Mouse (Mus musculus) intestine, embryonic 15.5 days (tissue): Measurements from ENCODE around the gene Srebf1. TPM values are rescaled to one million over a fixed set of nuclear protein-coding genes. Genes with fewer than 3 reads are reported as not detected.

Experiments used
- ATAC-seq: fragments of 200-750 bp; cut with Nextera tagmentation; 2 replicates; pipeline ENCODE4 v1.8.0; 2017; ENCODE audit warnings: moderate TSS enrichment, moderate library complexity
- H3K27ac ChIP-seq: fragments of 300-500 bp; sonication (generic); 2 replicates; pipeline ENCODE4 v1.5.1; 2015; ENCODE audit warnings: mild to moderate bottlenecking, inconsistent platforms
- H3K27me3 ChIP-seq: fragments of 300-500 bp; sonication (generic); replicated peaks from 2 replicates; pipeline ENCODE4 v1.6.1; 2015; ENCODE audit warnings: inconsistent platforms
- H3K36me3 ChIP-seq: fragments of 300-500 bp; sonication (generic); 2 replicates; pipeline ENCODE4 v1.6.1; 2015; ENCODE audit warnings: inconsistent platforms
- H3K4me1 ChIP-seq: fragments of 300-500 bp; sonication (generic); replicated peaks from 2 replicates; pipeline ENCODE4 v1.6.1; 2015; ENCODE audit warnings: inconsistent platforms
- H3K4me2 ChIP-seq: fragments of 300-500 bp; sonication (generic); replicated peaks from 2 replicates; pipeline ENCODE4 v1.6.1; 2015; ENCODE audit warnings: mild to moderate bottlenecking, inconsistent platforms
- H3K4me3 ChIP-seq: fragments of 300-500 bp; sonication (generic); replicated peaks from 2 replicates; pipeline ENCODE4 v1.5.1; 2015; ENCODE audit warnings: inconsistent platforms
- H3K9ac ChIP-seq: fragments of 300-500 bp; sonication (generic); 2 replicates; pipeline ENCODE4 v1.6.1; 2015; ENCODE audit warnings: inconsistent platforms
- H3K9me3 ChIP-seq: fragments of 300-500 bp; sonication (generic); 2 replicates; pipeline ENCODE4 v1.6.1; 2016; ENCODE audit warnings: inconsistent platforms
- WGBS: fragments of 180-500 bp; shearing (Covaris S2); methylation state at CpG from one replicate; pipeline ENCODE4 v1.1.7; 2015; 5-methylcytosine and 5-hydroxymethylcytosine counted together
- polyA plus RNA-seq: library from polyadenylated mRNA; unstranded; fragments of >200 nt; fragmentation: Nextera tagmentation; extraction: Ambion mirVana; gene quantifications from 2 replicates; pipeline ENCODE4 v1.2.1, GENCODE M21; 2015

Srebf1 gene
- polyA plus RNA-seq, 1 experiment from 2014 or later, result 89.5 TPM

DNA sequence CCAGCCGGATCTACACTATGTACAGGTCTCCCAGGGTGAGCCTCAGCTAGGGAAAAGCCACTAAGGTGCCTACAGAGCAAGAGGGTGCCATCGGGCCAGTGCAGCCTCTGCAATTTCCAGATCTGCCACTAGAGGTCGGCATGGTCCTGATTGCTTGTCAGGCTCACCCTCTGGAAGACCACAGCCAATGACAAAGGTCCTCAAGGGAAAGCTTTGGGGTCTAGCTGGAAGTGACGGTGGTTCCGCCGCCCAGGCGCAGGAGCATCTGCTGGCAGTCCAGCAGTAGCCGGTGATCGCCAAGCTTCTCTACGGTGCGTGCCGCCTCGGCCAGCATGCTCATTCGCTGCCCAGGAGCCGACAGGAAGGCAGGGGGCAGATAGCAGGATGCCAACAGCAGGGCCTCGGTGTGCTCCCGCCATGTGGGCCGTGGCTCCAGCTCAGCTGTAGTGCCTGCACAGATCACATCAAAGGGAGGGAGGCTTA is 22.6 kb downstream of the Srebf1 start:
- Histone ChIP-seq H3K36me3 (peaks cover 68% of the 10 kb centered on the region), H3K4me1 (peaks cover 10% of the 10 kb centered on the region), H3K9ac (no peak overlapping the region), H3K27ac (peak overlapping the region; percentile 44), H3K4me3 (no peak overlapping the region), H3K27me3 (no peaks in the 10 kb centered on the region), H3K4me2 (no peak overlapping the region), H3K9me3 (no peaks in the 10 kb centered on the region)
- 23% methylated on average over 18 of the region's 18 CpGs for WGBS
- ATAC-seq, result peak; percentile 60

DNA sequence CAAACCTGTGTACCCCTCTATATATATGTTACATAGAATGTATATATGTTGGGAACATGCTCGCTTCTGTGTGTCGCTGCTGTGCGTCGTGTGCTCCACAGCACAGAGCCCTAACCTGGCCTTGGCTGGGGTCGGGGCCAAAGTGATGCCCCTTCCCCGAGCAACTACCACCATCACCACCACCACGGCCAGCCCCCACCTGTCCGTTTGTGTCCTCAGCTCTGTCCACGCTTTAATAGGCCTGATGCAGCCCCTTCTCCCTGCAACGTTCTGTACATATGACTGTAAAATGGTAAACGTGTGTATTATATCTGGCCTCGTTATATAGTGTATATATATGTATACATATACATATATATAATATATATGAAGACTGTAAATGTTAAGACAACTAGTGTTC is 23.7 kb downstream of the Srebf1 start:
- no peaks in the 10 kb centered on the region for H3K27me3 ChIP-seq
- H3K4me2 ChIP-seq, result no peak overlapping the region
- peaks cover 68% of the 10 kb centered on the region for H3K36me3 ChIP-seq
- WGBS, result 85% methylated on average over 12 of the region's 12 CpGs
- ATAC-seq, result no peak
- H3K27ac ChIP-seq, result no peak overlapping the region
- no peak overlapping the region for H3K9ac ChIP-seq
- H3K4me1 ChIP-seq, result peaks cover 7% of the 10 kb centered on the region
- H3K9me3 ChIP-seq, result no peaks in the 10 kb centered on the region
- no peak overlapping the region for H3K4me3 ChIP-seq

DNA sequence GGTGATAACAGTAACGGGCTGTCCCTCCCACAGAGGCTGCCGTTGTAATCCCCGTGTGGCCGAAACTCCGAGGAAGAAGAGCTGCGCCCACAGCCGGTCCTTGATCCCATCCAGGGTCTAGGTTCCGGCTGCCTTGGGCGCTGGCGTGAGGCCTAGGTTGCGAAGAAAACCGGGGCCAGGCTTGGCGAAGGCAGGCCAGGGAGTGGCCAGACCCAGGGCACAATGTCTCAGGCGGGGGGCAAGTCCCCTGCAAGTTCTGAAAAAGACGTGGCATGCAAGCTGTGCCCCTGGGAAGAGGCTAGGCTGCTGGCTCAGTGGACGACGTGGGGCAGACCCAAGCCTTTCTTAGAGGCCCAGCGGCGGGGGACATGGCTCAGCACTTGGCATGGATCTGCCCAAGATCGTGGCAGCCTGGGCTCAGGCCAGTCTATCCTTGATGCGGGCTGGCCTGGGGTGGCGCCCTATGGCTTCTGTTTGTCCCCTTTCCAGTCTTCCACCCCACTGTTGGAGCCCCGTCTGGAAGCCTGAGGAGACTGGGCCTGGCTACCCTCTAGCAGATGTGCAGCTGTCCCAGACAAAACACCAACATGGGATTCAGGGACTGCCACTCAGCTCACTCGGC is 24.3 kb downstream of the Srebf1 start:
- H3K27ac ChIP-seq, result peak overlapping the region; percentile 36; the same call in 1 of the 2 replicates
- H3K4me2 ChIP-seq, result no peak overlapping the region
- no peak overlapping the region for H3K4me3 ChIP-seq
- peaks cover 7% of the 10 kb centered on the region; the same call in 1 of the 2 replicates for H3K4me1 ChIP-seq
- H3K9me3 ChIP-seq, result no peaks in the 10 kb centered on the region
- WGBS, result 77% methylated on average over 24 of the region's 24 CpGs
- no peak for ATAC-seq
- no peak overlapping the region for H3K9ac ChIP-seq
- no peaks in the 10 kb centered on the region for H3K27me3 ChIP-seq
- peaks cover 65% of the 10 kb centered on the region for H3K36me3 ChIP-seq

DNA sequence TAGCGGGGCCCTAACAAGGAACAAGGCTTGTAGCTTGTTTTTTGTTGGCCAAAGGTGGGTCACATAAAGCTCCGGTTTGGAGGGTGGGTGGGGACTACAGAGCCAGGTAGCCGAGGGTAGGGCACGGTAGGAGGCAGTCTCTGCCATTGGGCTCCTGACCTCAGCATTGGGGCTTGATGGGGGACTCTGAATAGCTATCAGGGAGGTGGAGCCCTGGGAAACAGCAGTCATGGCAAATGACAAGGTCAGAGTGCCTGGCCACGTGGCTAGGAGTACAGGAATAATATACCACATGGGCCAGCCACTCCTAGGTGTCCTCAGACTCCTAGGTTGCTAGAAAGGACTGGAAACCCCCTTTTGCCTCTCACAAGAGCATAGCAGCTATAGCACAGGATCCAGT is 26.0 kb downstream of the Srebf1 start:
- Histone ChIP-seq H3K9me3 (no peaks in the 10 kb centered on the region), H3K4me2 (no peak overlapping the region), H3K4me3 (no peak overlapping the region), H3K4me1 (peaks cover 10% of the 10 kb centered on the region; the same call in 1 of the 2 replicates), H3K27ac (no peak overlapping the region), H3K36me3 (peaks cover 48% of the 10 kb centered on the region), H3K27me3 (no peaks in the 10 kb centered on the region), H3K9ac (no peak overlapping the region)
- WGBS, result 66% methylated on average over 5 of the region's 5 CpGs
- ATAC-seq, result peak; percentile 20; the same call in 1 of the 2 replicates

DNA sequence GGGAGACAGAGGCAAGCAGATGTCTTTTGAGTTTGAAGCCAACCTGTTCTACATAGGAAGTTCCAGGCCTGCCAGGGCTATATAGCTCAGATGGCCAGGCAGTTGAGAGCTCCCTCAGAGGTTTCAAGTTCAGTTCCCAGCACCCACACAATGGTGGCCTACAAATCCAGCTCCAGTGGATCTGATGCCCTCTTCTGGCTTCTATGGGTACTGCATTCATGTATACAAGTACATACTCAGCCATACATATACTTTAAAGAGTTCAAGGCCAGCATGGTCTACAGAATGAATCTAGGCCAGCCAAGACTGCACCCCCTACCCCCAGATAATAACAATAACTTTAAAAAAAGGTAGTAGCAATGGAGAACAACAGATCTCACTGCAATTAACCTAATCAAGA is 27.3 kb downstream of the Srebf1 start:
- no peak overlapping the region for H3K4me2 ChIP-seq
- H3K4me3 ChIP-seq, result no peak overlapping the region
- no peak overlapping the region for H3K9ac ChIP-seq
- no peaks in the 10 kb centered on the region for H3K27me3 ChIP-seq
- H3K27ac ChIP-seq, result no peak overlapping the region
- peaks cover 41% of the 10 kb centered on the region for H3K36me3 ChIP-seq
- H3K9me3 ChIP-seq, result no peaks in the 10 kb centered on the region
- ATAC-seq, result no peak
- H3K4me1 ChIP-seq, result peaks cover 9% of the 10 kb centered on the region; the same call in 1 of the 2 replicates

DNA sequence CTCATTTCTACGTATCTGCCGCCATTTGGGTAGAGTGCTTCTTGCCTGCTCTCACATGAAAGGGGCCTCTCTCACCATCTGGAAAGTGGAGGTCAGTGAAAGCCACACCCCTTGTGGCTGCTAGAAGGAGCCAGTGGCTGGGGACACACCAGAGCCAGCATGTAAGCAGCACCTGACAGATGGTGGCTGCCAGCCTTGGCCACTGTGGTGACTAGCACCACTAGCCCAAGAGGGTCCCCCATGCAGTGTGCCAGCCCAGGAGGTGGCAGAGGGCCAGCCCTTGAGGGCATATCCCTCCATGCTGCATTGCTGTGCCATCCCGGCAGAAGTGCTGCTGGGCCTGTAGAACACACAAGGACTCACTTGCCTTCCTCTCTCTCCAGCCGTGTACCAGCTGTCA is 28.8 kb downstream of the Srebf1 start:
- Histone ChIP-seq H3K4me1 (0 out of 2 replicates have a peak, but pooled peaks cover 8% of the 10 kb centered on the region), H3K27ac (no peak overlapping the region), H3K9me3 (no peaks in the 10 kb centered on the region), H3K9ac (no peak overlapping the region), H3K36me3 (peaks cover 50% of the 10 kb centered on the region), H3K4me3 (no peak overlapping the region), H3K27me3 (no peaks in the 10 kb centered on the region), H3K4me2 (no peak overlapping the region)
- WGBS, result 75% methylated on average over 4 of the region's 4 CpGs
- ATAC-seq, result no peak

DNA sequence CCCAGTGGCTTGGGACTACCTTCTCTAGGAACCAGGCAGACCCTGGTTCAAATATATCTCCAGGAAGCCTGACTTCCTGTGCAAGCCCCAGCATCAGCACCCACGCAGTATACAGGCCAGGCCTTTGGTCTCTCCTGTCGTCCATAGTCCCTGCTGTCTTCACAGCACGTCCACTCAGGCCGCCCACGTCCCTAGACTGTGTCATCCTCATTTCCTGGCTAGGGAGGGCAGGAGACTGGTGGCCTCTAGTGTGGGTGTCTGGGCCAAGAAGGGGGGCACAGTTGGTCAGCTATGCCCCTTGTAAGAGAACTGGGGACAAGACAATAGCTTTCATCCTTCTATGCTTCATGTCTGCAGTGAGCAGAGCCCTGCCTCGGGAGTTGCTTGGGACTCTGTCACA is 29.8 kb downstream of the Srebf1 start:
- Histone ChIP-seq H3K9ac (no peak overlapping the region), H3K4me1 (peaks cover 12% of the 10 kb centered on the region; the same call in 1 of the 2 replicates), H3K4me2 (no peak overlapping the region), H3K9me3 (no peaks in the 10 kb centered on the region), H3K27ac (no peak overlapping the region), H3K4me3 (no peak overlapping the region), H3K36me3 (peaks cover 52% of the 10 kb centered on the region), H3K27me3 (no peaks in the 10 kb centered on the region)
- WGBS, result 83% methylated on average over 6 of the region's 6 CpGs
- no peak for ATAC-seq

DNA sequence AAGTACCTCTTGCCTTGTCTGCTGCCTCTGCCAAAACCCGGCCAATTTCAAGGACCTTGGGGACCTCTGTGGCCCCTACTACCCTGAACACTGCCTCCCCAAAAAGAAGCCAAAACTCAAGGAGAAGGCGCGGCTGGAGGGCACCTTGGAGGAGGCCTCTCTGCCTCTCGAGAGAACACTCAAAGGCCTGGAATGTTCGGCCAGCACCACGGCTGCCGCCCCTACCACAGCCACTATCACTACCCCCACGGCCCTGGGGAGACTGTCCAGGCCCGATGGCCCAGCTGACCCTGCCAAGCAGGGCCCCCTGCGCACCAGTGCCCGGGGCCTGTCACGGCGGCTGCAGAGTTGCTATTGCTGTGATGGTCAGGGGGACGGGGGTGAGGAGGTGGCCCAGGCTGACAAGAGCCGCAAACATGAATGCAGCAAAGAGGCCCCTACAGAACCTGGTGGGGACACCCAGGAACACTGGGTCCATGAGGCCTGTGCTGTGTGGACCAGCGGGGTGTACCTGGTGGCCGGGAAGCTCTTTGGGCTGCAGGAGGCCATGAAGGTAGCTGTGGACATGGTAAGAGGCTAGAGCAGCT is 32.2 kb downstream of the Srebf1 start:
- Histone ChIP-seq H3K9ac (no peak overlapping the region), H3K4me3 (no peak overlapping the region), H3K36me3 (peaks cover 66% of the 10 kb centered on the region), H3K27ac (0 out of 2 replicates have a peak overlapping the region, but pooled peaks have one; percentile 19), H3K27me3 (no peaks in the 10 kb centered on the region), H3K9me3 (no peaks in the 10 kb centered on the region), H3K4me1 (peaks cover 23% of the 10 kb centered on the region), H3K4me2 (no peak overlapping the region)
- 90% methylated on average over 17 of the region's 17 CpGs for WGBS
- ATAC-seq, result no peak

DNA sequence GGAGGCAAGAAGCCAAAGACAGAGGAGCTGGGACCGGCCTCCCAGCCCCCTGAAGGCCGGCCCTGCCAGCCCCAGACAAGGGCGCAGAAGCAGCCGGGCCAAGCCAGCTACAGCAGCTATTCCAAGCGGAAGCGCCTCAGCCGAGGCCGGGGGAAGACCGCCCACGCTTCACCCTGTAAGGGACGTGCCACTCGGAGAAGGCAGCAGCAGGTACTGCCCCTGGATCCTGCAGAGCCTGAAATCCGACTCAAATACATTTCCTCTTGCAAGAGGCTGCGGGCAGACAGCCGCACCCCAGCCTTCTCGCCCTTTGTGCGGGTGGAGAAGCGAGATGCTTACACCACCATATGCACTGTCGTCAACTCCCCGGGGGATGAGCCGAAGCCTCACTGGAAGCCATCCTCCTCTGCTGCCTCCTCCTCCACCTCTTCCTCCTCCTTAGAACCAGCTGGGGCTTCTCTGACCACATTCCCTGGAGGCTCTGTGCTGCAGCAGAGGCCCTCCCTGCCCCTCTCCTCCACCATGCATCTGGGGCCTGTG is 32.8 kb downstream of the Srebf1 start:
- 82% methylated on average over 21 of the region's 21 CpGs for WGBS
- Histone ChIP-seq H3K4me2 (no peak overlapping the region), H3K4me3 (no peak overlapping the region), H3K9me3 (no peaks in the 10 kb centered on the region), H3K9ac (no peak overlapping the region), H3K36me3 (peaks cover 60% of the 10 kb centered on the region), H3K27me3 (no peaks in the 10 kb centered on the region), H3K4me1 (peaks cover 28% of the 10 kb centered on the region), H3K27ac (peak overlapping the region; percentile 41; the same call in 1 of the 2 replicates)
- ATAC-seq, result no peak

DNA sequence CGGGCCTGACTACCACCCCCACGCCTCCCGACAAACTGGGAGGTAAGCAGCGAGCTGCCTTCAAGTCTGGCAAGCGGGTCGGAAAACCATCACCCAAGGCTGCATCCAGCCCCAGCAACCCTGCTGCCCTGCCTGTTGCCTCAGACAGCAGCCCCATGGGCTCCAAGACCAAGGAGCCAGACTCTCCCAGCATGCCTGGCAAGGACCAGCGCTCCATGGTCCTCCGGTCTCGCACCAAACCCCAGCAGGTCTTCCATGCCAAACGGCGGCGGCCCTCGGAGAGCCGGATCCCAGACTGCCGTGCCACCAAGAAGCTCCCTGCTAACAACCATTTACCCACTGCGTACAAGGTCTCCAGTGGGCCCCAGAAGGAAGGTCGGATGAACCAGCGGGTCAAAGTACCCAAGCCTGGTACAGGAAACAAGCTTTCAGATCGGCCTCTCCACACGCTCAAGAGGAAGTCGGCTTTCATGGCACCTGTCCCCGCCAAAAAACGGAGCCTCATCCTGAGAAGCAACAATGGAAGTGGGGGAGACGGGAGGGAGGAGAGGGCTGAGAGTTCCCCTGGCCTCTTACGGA is 34.0 kb downstream of the Srebf1 start:
- peaks cover 48% of the 10 kb centered on the region for H3K36me3 ChIP-seq

DNA sequence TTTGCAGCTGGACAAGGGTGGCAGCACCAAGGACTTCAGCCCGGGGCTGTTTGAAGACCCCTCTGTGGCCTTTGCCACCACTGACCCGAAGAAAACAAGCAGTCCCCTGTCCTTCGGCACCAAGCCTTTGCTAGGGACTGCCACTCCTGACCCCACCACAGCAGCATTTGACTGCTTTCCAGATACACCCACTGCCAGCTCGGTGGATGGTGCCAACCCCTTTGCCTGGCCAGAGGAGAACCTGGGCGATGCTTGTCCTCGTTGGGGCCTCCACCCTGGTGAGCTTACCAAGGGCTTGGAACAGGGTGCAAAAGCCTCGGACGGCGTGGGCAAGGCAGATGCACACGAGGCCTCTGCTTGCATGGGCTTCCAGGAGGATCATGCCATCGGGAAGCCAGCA is 35.3 kb downstream of the Srebf1 start:
- no peak for ATAC-seq
- Histone ChIP-seq H3K27ac (no peak overlapping the region), H3K4me3 (no peak overlapping the region), H3K36me3 (peaks cover 48% of the 10 kb centered on the region), H3K9ac (no peak overlapping the region), H3K4me2 (no peak overlapping the region), H3K9me3 (no peaks in the 10 kb centered on the region), H3K4me1 (peaks cover 50% of the 10 kb centered on the region), H3K27me3 (no peaks in the 10 kb centered on the region)
- 85% methylated on average over 11 of the region's 11 CpGs for WGBS

More for the DNA sequence above, 34.0 kb downstream of the Srebf1 start:
- Histone ChIP-seq H3K9ac (no peak overlapping the region), H3K4me2 (no peak overlapping the region), H3K27ac (no peak overlapping the region), H3K4me3 (no peak overlapping the region), H3K9me3 (no peaks in the 10 kb centered on the region), H3K4me1 (peaks cover 39% of the 10 kb centered on the region), H3K27me3 (no peaks in the 10 kb centered on the region)
- WGBS, result 90% methylated on average over 25 of the region's 25 CpGs
- ATAC-seq, result no peak

DNA sequence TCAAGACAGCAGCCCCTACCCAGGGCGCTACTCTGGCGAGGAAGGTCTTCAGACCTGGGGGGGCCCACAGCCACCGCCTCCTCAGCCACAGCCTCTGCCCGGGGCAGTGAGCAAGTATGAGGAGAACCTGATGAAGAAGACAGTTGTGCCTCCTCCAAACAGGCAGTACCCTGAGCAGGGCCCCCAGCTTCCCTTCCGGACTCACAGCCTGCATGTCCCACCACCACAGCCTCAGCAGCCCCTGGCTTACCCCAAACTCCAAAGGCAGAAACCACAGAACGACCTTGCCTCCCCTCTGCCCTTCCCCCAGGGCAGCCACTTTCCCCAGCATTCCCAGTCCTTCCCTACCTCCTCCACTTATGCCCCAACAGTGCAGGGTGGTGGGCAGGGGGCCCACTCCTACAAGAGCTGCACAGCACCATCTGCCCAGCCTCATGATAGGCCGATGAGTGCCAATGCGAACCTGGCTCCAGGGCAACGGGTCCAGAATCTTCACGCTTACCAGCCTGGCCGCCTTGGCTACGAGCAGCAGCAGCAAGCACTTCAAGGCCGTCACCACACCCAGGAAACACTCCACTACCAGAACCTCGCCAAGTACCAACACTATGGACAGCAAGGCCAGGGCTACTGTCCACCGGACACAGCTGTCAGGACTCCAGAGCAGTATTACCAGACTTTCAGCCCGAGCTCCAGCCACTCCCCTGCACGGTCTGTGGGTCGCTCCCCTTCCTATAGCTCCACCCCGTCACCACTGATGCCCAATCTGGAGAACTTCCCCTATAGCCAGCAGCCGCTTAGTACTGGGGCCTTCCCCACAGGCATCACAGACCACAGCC is 36.8 kb downstream of the Srebf1 start:
- WGBS, result 73% methylated on average over 20 of the region's 20 CpGs
- Histone ChIP-seq H3K9me3 (no peaks in the 10 kb centered on the region), H3K4me2 (no peak overlapping the region), H3K4me3 (no peak overlapping the region), H3K36me3 (peaks cover 48% of the 10 kb centered on the region), H3K27me3 (no peaks in the 10 kb centered on the region), H3K9ac (no peak overlapping the region), H3K27ac (no peak overlapping the region), H3K4me1 (peaks cover 64% of the 10 kb centered on the region)
- ATAC-seq, result no peak
